Mouse (Mus musculus): ENCODE data around the gene Trpm3. TPM values are rescaled to one million over a fixed set of nuclear protein-coding genes. Genes with fewer than 3 reads are reported as not detected.

The Trpm3 gene
- polyA plus RNA-seq, 1 experiment from 2014 or later: 48.4 TPM

GRCm38 (mm10) chr19:23034933-23035332 lies 896.1 kb downstream of the Trpm3 start:
- no peak for ATAC-seq (ENCODE audit: low FRiP score)
- DNase-seq (ENCODE audit: low spot score): no peak
- WGBS: 84% methylated on average over 4 of the region's 4 CpGs

DNA sequence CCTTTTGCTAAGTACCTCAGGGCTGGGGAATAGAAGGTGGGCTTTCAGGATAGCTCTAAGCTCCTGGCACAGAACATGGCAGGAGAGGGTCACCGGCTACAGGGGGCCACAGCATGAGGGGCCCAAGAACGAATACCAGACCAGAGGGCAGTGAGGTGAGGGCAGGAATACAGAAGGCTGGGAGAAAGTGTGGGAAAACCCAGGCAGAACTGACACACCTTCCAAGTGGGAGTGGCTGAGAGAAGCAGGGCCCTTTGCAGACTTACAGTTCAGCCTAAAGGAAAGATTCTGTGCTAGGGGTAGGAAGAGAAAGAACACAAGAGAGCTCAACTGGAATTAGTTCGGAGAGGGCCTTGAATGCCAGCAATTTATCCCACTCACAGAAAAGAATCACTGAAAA lies 896.9 kb downstream of the Trpm3 start:
- Histone ChIP-seq H3K9ac (no peak overlapping the region), H3K4me1 (replicated peaks; ENCODE audit: control insufficient read depth, insufficient read depth, low read length) (no peaks in the 10 kb centered on the region), H3K9me3 (ENCODE audit: control insufficient read depth, low read length) (no peaks in the 10 kb centered on the region), H3K4me3 (replicated peaks; ENCODE audit: low read length) (no peak overlapping the region), H3K27me3 (ENCODE audit: control insufficient read depth, insufficient read depth, low read length) (no peaks in the 10 kb centered on the region), H3K27ac (no peak overlapping the region), H3K36me3 (replicated peaks; ENCODE audit: control insufficient read depth, insufficient read depth) (no peaks in the 10 kb centered on the region), H3K4me2 (replicated peaks) (no peak overlapping the region)
- no peak for DNase-seq (ENCODE audit: low spot score)
- WGBS: 84% methylated on average over 3 of the region's 3 CpGs
- no peak for ATAC-seq (ENCODE audit: low FRiP score)

More at GRCm38 (mm10) chr19:23034933-23035332, 896.1 kb downstream of the Trpm3 start:
- Histone ChIP-seq H3K27me3 (ENCODE audit: control insufficient read depth, insufficient read depth, low read length) (no peaks in the 10 kb centered on the region), H3K27ac (no peak overlapping the region), H3K4me2 (replicated peaks) (no peak overlapping the region), H3K4me1 (replicated peaks; ENCODE audit: control insufficient read depth, insufficient read depth, low read length) (no peaks in the 10 kb centered on the region), H3K9me3 (ENCODE audit: control insufficient read depth, low read length) (no peaks in the 10 kb centered on the region), H3K36me3 (replicated peaks; ENCODE audit: control insufficient read depth, insufficient read depth) (no peaks in the 10 kb centered on the region), H3K9ac (no peak overlapping the region), H3K4me3 (replicated peaks; ENCODE audit: low read length) (no peak overlapping the region)

GRCm38 (mm10) chr19:23036782-23037477 lies 898.1 kb downstream of the Trpm3 start:
- 46% methylated on average over 11 of the region's 11 CpGs for WGBS

DNA sequence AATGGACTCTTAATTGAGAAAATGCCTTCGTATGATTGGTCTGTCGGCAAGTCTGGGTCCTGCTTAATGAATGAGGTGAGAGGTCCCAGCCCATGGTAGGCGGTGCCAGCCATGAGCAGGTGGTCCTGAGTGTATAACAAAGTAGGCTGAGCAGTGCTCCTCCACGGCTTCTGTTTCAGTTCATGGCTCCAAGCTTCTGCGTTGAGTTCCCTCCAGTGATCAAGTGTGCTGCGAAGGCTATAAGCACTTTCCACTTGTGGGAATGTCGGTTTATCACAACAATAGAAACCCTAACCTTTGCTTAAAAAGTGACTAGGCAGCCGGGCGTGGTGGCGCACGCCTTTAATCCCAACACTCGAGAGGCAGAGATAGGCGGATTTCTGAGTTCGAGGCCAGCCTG lies 898.7 kb downstream of the Trpm3 start:
- 84% methylated on average over 14 of the region's 14 CpGs for WGBS
- no peaks in the 10 kb centered on the region for H3K36me3 ChIP-seq (replicated peaks; ENCODE audit: control insufficient read depth, insufficient read depth)
- DNase-seq (ENCODE audit: low spot score) (no peak), ATAC-seq (ENCODE audit: low FRiP score) (no peak)
- H3K9me3 ChIP-seq (ENCODE audit: control insufficient read depth, low read length): no peaks in the 10 kb centered on the region
- H3K27me3 ChIP-seq (ENCODE audit: control insufficient read depth, insufficient read depth, low read length): no peaks in the 10 kb centered on the region
- H3K4me2 ChIP-seq (replicated peaks): no peak overlapping the region
- no peak overlapping the region for H3K27ac ChIP-seq
- no peaks in the 10 kb centered on the region for H3K4me1 ChIP-seq (replicated peaks; ENCODE audit: control insufficient read depth, insufficient read depth, low read length)
- no peak overlapping the region for H3K9ac ChIP-seq
- no peak overlapping the region for H3K4me3 ChIP-seq (replicated peaks; ENCODE audit: low read length)

More at GRCm38 (mm10) chr19:23036782-23037477, 898.1 kb downstream of the Trpm3 start:
- Histone ChIP-seq H3K9ac (no peak overlapping the region), H3K27me3 (ENCODE audit: control insufficient read depth, insufficient read depth, low read length) (no peaks in the 10 kb centered on the region), H3K4me1 (replicated peaks; ENCODE audit: control insufficient read depth, insufficient read depth, low read length) (no peaks in the 10 kb centered on the region), H3K4me2 (replicated peaks) (no peak overlapping the region), H3K36me3 (replicated peaks; ENCODE audit: control insufficient read depth, insufficient read depth) (no peaks in the 10 kb centered on the region), H3K27ac (no peak overlapping the region), H3K4me3 (replicated peaks; ENCODE audit: low read length) (no peak overlapping the region), H3K9me3 (ENCODE audit: control insufficient read depth, low read length) (no peaks in the 10 kb centered on the region)
- ATAC-seq (ENCODE audit: low FRiP score): no peak
- no peak for DNase-seq (ENCODE audit: low spot score)

DNA sequence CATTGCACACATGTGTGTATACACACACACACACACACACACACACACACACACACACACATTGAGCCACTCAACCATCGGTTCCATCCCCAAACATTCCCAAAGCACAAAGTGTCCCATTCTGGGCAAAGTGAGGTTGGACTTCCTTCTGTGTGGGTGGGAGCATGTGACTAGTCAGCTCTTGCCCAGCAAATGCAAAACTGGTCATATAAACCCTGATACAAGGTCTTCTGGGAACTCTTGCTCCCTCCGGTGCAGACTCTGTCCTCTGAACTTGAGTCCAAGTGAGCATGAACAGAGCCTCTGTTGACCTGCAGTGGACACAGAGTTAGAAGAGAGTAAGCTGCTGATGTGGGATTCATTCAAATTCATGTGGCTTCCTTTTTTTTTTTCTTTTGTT lies 899.5 kb downstream of the Trpm3 start:
- Histone ChIP-seq H3K27ac (no peak overlapping the region), H3K4me3 (replicated peaks; ENCODE audit: low read length) (no peak overlapping the region), H3K36me3 (replicated peaks; ENCODE audit: control insufficient read depth, insufficient read depth) (no peaks in the 10 kb centered on the region), H3K9ac (no peak overlapping the region), H3K9me3 (ENCODE audit: control insufficient read depth, low read length) (no peaks in the 10 kb centered on the region), H3K4me2 (replicated peaks) (no peak overlapping the region), H3K4me1 (replicated peaks; ENCODE audit: control insufficient read depth, insufficient read depth, low read length) (no peaks in the 10 kb centered on the region), H3K27me3 (ENCODE audit: control insufficient read depth, insufficient read depth, low read length) (no peaks in the 10 kb centered on the region)
- ATAC-seq (ENCODE audit: low FRiP score) (no peak), DNase-seq (ENCODE audit: low spot score) (no peak)
- whole genome bisulfite sequencing: 98% methylated on average over 2 of the region's 2 CpGs

GRCm38 (mm10) chr19:23041483-23042167 lies 902.8 kb downstream of the Trpm3 start:
- H3K9me3 ChIP-seq (ENCODE audit: control insufficient read depth, low read length): no peaks in the 10 kb centered on the region
- DNase-seq (ENCODE audit: low spot score) (no peak), ATAC-seq (ENCODE audit: low FRiP score) (no peak)
- no peaks in the 10 kb centered on the region for H3K36me3 ChIP-seq (replicated peaks; ENCODE audit: control insufficient read depth, insufficient read depth)
- no peak overlapping the region for H3K9ac ChIP-seq
- H3K4me3 ChIP-seq (replicated peaks; ENCODE audit: low read length): no peak overlapping the region
- no peak overlapping the region for H3K27ac ChIP-seq
- WGBS: 70% methylated on average over 6 of the region's 6 CpGs
- no peaks in the 10 kb centered on the region for H3K4me1 ChIP-seq (replicated peaks; ENCODE audit: control insufficient read depth, insufficient read depth, low read length)
- no peak overlapping the region for H3K4me2 ChIP-seq (replicated peaks)
- H3K27me3 ChIP-seq (ENCODE audit: control insufficient read depth, insufficient read depth, low read length): no peaks in the 10 kb centered on the region

- H3K27me3 ChIP-seq (ENCODE audit: control insufficient read depth, insufficient read depth, low read length): no peaks in the 10 kb centered on the region
- H3K4me2 ChIP-seq (replicated peaks): no peak overlapping the region
- DNase-seq (ENCODE audit: low spot score) (no peak), ATAC-seq (ENCODE audit: low FRiP score) (no peak)
- H3K9ac ChIP-seq: no peak overlapping the region
- H3K9me3 ChIP-seq (ENCODE audit: control insufficient read depth, low read length): no peaks in the 10 kb centered on the region
- no peak overlapping the region for H3K27ac ChIP-seq
- no peaks in the 10 kb centered on the region for H3K36me3 ChIP-seq (replicated peaks; ENCODE audit: control insufficient read depth, insufficient read depth)
- WGBS: 75% methylated on average over 6 of the region's 6 CpGs
- H3K4me1 ChIP-seq (replicated peaks; ENCODE audit: control insufficient read depth, insufficient read depth, low read length): no peaks in the 10 kb centered on the region
- H3K4me3 ChIP-seq (replicated peaks; ENCODE audit: low read length): no peak overlapping the region
Observed at GRCm38 (mm10) chr19:23042168-23042733, 903.4 kb downstream of the Trpm3 start.

GRCm38 (mm10) chr19:23043699-23044098 lies 904.9 kb downstream of the Trpm3 start:
- H3K36me3 ChIP-seq (replicated peaks; ENCODE audit: control insufficient read depth, insufficient read depth): no peaks in the 10 kb centered on the region
- no peak overlapping the region for H3K4me2 ChIP-seq (replicated peaks)
- H3K27ac ChIP-seq: no peak overlapping the region
- H3K9ac ChIP-seq: no peak overlapping the region
- DNase-seq (ENCODE audit: low spot score): no peak
- ATAC-seq (ENCODE audit: low FRiP score): no peak
- no peaks in the 10 kb centered on the region for H3K27me3 ChIP-seq (ENCODE audit: control insufficient read depth, insufficient read depth, low read length)
- H3K4me1 ChIP-seq (replicated peaks; ENCODE audit: control insufficient read depth, insufficient read depth, low read length): no peaks in the 10 kb centered on the region
- no peaks in the 10 kb centered on the region for H3K9me3 ChIP-seq (ENCODE audit: control insufficient read depth, low read length)
- H3K4me3 ChIP-seq (replicated peaks; ENCODE audit: low read length): no peak overlapping the region
